Mouse (Mus musculus) liver, embryonic 12.5 days (tissue): ENCODE data around the gene Macrod2. TPM values are rescaled to one million over a fixed set of nuclear protein-coding genes. Genes with fewer than 3 reads are reported as not detected.

Experiments
- ATAC-seq: fragments of 200-750 bp; cut with Nextera tagmentation; 2 replicates; pipeline ENCODE4 v1.8.0; 2017; ENCODE audit warnings: moderate number of reproducible peaks, mild to moderate bottlenecking, moderate library complexity
- H3K27ac ChIP-seq: fragments of 300-500 bp; sonication (generic); 2 replicates; pipeline ENCODE4 v1.5.1; 2016; ENCODE audit warnings: mild to moderate bottlenecking
- H3K27me3 ChIP-seq: fragments of 300-500 bp; sonication (generic); replicated peaks from 2 replicates; pipeline ENCODE4 v1.6.1; 2016; ENCODE audit warnings: mild to moderate bottlenecking, moderate library complexity
- H3K36me3 ChIP-seq: fragments of 300-500 bp; sonication (generic); 2 replicates; pipeline ENCODE4 v1.6.1; 2016; ENCODE audit warnings: mild to moderate bottlenecking, moderate library complexity
- H3K4me1 ChIP-seq: fragments of 300-500 bp; sonication (generic); 2 replicates; pipeline ENCODE4 v1.6.1; 2016
- H3K4me2 ChIP-seq: fragments of 300-500 bp; sonication (generic); 2 replicates; pipeline ENCODE4 v1.6.1; 2016; ENCODE audit warnings: mild to moderate bottlenecking, moderate library complexity
- H3K4me3 ChIP-seq: fragments of 300-500 bp; sonication (generic); 2 replicates; pipeline ENCODE4 v1.5.1; 2016; ENCODE audit warnings: mild to moderate bottlenecking, moderate library complexity
- H3K9ac ChIP-seq: fragments of 300-500 bp; sonication (generic); 2 replicates; pipeline ENCODE4 v1.6.1; 2016; ENCODE audit warnings: mild to moderate bottlenecking, moderate library complexity
- H3K9me3 ChIP-seq: fragments of 300-500 bp; sonication (generic); replicated peaks from 2 replicates; pipeline ENCODE4 v1.6.1; 2016; ENCODE audit warnings: mild to moderate bottlenecking, moderate library complexity
- WGBS: fragments of 180-500 bp; shearing (Covaris S2); methylation state at CpG from one replicate; pipeline ENCODE4 v1.1.7; 2016; ENCODE audit not compliant: insufficient replicate concordance; 5-methylcytosine and 5-hydroxymethylcytosine counted together
- polyA plus RNA-seq: library from polyadenylated mRNA; unstranded; fragments of >200 nt; fragmentation: Nextera tagmentation; extraction: Ambion mirVana; gene quantifications from 2 replicates; pipeline ENCODE4 v1.2.1, GENCODE M21; 2016

The Macrod2 gene
- polyA plus RNA-seq, 1 experiment from 2014 or later, result 11.3 TPM

DNA sequence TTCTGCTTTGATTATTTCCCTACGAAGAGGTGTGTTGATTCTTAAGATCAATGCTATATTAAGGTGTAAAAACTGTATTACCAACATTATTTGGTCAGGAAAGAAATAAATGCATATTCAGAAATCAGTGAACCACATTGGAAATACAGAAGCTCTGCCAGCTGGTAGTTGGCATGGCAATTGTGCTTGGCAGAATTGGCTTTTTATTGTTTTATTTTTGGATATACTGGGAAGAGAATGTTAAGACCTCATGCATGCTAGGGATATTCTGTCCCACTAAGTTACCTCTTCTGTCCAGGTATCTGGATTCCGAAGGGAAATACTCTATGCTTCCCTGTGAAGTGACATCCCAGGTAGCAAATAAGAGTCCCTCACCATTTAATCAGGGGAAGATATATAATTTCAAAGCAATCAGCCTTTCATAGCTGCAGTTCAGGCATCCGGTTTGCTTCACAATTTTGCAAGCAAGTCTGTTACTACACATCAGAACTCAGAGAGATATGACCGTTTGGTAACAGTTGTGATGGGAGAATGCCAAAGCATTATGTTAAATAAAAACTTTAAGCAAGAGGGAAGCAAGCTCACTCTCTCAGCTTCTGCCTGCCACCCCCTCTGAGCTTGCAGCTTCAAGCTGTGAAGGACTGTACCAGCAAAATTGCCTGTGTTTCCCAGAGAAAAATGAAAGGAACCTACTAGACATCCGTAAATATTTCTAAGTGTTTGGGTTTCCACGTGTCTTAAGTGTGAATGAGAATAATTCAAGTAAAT lies 1449.5 kb downstream of the Macrod2 start:
- no peaks in the 10 kb centered on the region for H3K9me3 ChIP-seq
- H3K4me3 ChIP-seq, result no peak overlapping the region
- H3K9ac ChIP-seq, result no peak overlapping the region
- H3K27me3 ChIP-seq, result no peaks in the 10 kb centered on the region
- no peak for ATAC-seq
- H3K36me3 ChIP-seq, result no peaks in the 10 kb centered on the region
- no peak overlapping the region for H3K4me2 ChIP-seq
- no peaks in the 10 kb centered on the region for H3K4me1 ChIP-seq
- H3K27ac ChIP-seq, result no peak overlapping the region
- 59% methylated on average over 6 of the region's 6 CpGs for WGBS

DNA sequence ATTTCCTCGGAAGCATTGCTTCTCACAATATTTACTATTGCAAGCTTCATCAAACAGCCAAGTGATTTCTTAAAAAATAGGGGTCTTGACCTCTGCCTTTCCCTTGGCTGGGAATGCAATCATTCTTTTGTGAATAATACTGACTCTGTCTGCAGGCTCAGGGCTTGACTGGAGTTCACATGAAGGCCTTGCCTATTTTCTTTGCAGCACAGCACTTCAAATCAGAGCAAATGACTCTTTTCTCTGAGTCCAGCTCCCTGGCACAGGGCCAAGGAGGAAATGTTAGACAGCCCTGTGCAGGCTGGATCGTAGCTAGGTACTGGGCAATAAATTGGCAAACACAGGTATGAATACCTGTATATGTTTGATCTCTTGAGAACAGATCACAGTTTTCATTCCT lies 1464.1 kb downstream of the Macrod2 start:
- Histone ChIP-seq H3K4me2 (no peak overlapping the region), H3K27ac (no peak overlapping the region), H3K9me3 (no peaks in the 10 kb centered on the region), H3K9ac (no peak overlapping the region), H3K36me3 (no peaks in the 10 kb centered on the region), H3K4me3 (no peak overlapping the region), H3K4me1 (no peaks in the 10 kb centered on the region), H3K27me3 (no peaks in the 10 kb centered on the region)
- no peak for ATAC-seq
- WGBS, result 62% methylated on average over 2 of the region's 2 CpGs

DNA sequence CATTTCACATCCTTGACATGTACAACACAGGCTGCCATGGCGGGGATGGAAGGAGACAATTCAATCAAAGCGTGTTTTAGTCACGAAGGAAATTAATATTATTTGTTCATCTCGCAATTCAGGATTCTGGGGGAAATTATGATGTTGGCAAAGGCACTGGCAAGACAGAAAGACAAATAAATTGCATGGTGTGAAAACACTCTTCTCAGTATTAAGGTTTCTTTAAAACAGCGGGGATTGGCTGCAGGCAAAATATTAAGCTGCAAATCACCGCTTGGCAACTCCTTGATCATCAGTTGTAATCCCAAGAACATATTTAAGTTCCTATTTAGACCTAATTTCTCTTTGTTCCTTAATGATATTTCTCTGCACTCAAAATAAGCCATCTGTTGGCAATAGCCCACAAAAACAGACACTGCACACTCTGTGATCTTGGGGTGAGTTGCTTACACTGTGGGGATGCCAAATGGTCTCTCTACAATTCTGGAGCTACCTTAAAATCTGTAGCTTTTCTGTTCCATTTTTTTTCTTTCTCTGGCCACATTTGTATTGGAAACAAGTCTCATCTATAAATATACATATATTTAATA lies 1466.7 kb downstream of the Macrod2 start:
- Histone ChIP-seq H3K4me1 (no peaks in the 10 kb centered on the region), H3K36me3 (no peaks in the 10 kb centered on the region), H3K9me3 (no peaks in the 10 kb centered on the region), H3K27me3 (no peaks in the 10 kb centered on the region), H3K9ac (no peak overlapping the region), H3K4me2 (no peak overlapping the region), H3K27ac (no peak overlapping the region), H3K4me3 (no peak overlapping the region)
- ATAC-seq, result no peak
- 76% methylated on average over 6 of the region's 6 CpGs for WGBS

DNA sequence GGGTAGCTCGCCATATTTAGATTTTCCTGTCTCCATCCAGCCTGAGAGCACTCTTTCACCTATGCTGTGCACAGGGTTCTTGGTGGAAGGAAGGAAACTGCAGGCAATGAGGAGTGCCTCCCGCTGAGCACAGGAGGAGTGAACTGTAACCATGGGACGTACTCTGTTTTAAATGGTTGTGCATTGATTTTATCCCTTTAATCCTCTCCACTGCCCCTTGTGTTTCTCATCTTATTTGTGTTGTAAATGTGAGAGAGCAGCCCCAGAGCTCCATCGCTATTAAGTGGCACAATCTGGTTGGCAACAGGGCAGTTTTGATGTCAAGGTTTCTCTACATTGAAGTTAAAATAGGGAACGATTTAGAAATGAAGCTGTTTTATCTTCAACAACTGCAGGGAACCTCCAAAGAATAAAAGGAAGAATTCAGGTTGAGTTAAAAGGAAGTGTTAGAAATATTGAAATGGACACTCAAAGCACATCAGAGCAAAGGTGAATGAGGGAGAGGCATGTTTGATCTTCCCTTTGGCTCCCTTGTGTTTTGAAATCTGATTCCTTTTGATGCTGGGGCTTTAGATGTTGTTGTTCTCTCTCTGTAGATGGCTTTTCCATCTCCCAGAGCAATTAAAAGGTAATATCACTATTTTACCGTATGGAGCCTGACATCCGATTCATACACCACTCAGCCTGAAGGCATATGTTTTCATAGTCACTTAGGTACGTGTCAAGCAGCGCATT lies 1467.6 kb downstream of the Macrod2 start:
- 52% methylated on average over 9 of the region's 9 CpGs for WGBS
- Histone ChIP-seq H3K4me3 (no peak overlapping the region), H3K9ac (no peak overlapping the region), H3K36me3 (no peaks in the 10 kb centered on the region), H3K27me3 (no peaks in the 10 kb centered on the region), H3K27ac (no peak overlapping the region), H3K4me1 (no peaks in the 10 kb centered on the region), H3K9me3 (no peaks in the 10 kb centered on the region), H3K4me2 (no peak overlapping the region)
- no peak for ATAC-seq

GRCm38 (mm10) chr2:141863628-141864165 lies 1468.6 kb downstream of the Macrod2 start:
- Histone ChIP-seq H3K27me3 (no peaks in the 10 kb centered on the region), H3K4me2 (no peak overlapping the region), H3K4me1 (no peaks in the 10 kb centered on the region), H3K27ac (no peak overlapping the region), H3K9ac (no peak overlapping the region), H3K9me3 (no peaks in the 10 kb centered on the region), H3K4me3 (no peak overlapping the region), H3K36me3 (no peaks in the 10 kb centered on the region)
- 44% methylated on average over 2 of the region's 2 CpGs for WGBS
- ATAC-seq, result no peak

GRCm38 (mm10) chr2:141870930-141871329 lies 1475.8 kb downstream of the Macrod2 start:
- Histone ChIP-seq H3K4me3 (no peak overlapping the region), H3K9ac (no peak overlapping the region), H3K4me1 (no peaks in the 10 kb centered on the region), H3K4me2 (no peak overlapping the region), H3K27me3 (no peaks in the 10 kb centered on the region), H3K27ac (no peak overlapping the region), H3K9me3 (no peaks in the 10 kb centered on the region), H3K36me3 (no peaks in the 10 kb centered on the region)
- WGBS, result 74% methylated on average over 4 of the region's 4 CpGs
- ATAC-seq, result no peak

GRCm38 (mm10) chr2:141876155-141876851 lies 1481.2 kb downstream of the Macrod2 start:
- Histone ChIP-seq H3K4me2 (no peak overlapping the region), H3K36me3 (no peaks in the 10 kb centered on the region), H3K9me3 (no peaks in the 10 kb centered on the region), H3K27ac (no peak overlapping the region), H3K9ac (no peak overlapping the region), H3K27me3 (no peaks in the 10 kb centered on the region), H3K4me3 (no peak overlapping the region), H3K4me1 (no peaks in the 10 kb centered on the region)
- ATAC-seq, result no peak
- WGBS, result 46% methylated on average over 10 of the region's 10 CpGs

DNA sequence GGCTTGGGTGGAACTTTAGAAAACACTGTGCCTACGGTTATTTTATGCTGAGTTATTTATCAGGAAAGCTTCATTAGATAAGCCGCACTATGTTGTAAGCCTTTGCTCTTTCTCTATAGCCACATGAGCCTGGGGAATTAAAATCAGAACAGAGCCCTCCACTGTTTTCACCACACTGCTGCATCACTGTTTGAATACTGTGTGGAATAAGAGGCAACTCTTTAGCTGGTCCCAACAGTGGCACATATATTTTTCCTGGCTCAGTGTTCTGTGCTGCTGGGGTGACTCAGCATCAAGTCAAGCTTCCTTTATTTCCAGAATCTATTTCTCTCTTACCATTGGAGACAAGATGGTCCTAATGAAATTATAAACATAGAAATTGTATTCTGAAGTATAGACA lies 1481.8 kb downstream of the Macrod2 start:
- 67% methylated on average over 2 of the region's 2 CpGs for WGBS
- ATAC-seq, result no peak
- H3K36me3 ChIP-seq, result no peaks in the 10 kb centered on the region

DNA sequence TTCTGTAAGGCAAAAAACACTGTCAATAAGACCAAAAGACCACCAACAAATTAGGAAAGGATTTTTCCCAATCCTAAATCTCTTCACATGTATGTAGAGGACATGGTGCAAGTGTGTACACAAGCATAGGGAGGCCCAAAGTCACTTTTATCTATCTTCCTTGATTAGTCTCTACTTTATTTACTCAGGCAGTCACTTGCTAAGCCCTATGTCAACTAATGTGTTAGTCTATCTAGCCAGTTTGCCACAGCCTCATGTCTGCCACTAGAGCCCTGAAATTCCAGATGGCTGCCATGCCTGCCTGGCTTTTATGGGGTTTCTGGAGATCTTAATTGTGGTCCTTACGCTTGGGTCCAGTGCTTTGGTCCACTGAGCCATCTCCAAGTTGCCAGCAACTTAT lies 1483.4 kb downstream of the Macrod2 start:
- H3K9me3 ChIP-seq, result no peaks in the 10 kb centered on the region
- H3K4me2 ChIP-seq, result no peak overlapping the region
- no peaks in the 10 kb centered on the region for H3K27me3 ChIP-seq
- no peak overlapping the region for H3K27ac ChIP-seq
- WGBS, result 73% methylated on average over 1 of the region's 1 CpGs
- H3K4me1 ChIP-seq, result no peaks in the 10 kb centered on the region
- no peak for ATAC-seq
- H3K4me3 ChIP-seq, result no peak overlapping the region
- no peak overlapping the region for H3K9ac ChIP-seq
- no peaks in the 10 kb centered on the region for H3K36me3 ChIP-seq

More for the DNA sequence above, 1481.8 kb downstream of the Macrod2 start:
- Histone ChIP-seq H3K4me3 (no peak overlapping the region), H3K9ac (no peak overlapping the region), H3K4me2 (no peak overlapping the region), H3K4me1 (no peaks in the 10 kb centered on the region), H3K27me3 (no peaks in the 10 kb centered on the region), H3K27ac (no peak overlapping the region), H3K9me3 (no peaks in the 10 kb centered on the region)

GRCm38 (mm10) chr2:141879711-141880110 lies 1484.6 kb downstream of the Macrod2 start:
- 65% methylated on average over 9 of the region's 9 CpGs for WGBS
- Histone ChIP-seq H3K27ac (no peak overlapping the region), H3K9me3 (no peaks in the 10 kb centered on the region), H3K27me3 (no peaks in the 10 kb centered on the region), H3K4me1 (no peaks in the 10 kb centered on the region), H3K9ac (no peak overlapping the region), H3K4me3 (no peak overlapping the region), H3K4me2 (no peak overlapping the region), H3K36me3 (no peaks in the 10 kb centered on the region)
- no peak for ATAC-seq

DNA sequence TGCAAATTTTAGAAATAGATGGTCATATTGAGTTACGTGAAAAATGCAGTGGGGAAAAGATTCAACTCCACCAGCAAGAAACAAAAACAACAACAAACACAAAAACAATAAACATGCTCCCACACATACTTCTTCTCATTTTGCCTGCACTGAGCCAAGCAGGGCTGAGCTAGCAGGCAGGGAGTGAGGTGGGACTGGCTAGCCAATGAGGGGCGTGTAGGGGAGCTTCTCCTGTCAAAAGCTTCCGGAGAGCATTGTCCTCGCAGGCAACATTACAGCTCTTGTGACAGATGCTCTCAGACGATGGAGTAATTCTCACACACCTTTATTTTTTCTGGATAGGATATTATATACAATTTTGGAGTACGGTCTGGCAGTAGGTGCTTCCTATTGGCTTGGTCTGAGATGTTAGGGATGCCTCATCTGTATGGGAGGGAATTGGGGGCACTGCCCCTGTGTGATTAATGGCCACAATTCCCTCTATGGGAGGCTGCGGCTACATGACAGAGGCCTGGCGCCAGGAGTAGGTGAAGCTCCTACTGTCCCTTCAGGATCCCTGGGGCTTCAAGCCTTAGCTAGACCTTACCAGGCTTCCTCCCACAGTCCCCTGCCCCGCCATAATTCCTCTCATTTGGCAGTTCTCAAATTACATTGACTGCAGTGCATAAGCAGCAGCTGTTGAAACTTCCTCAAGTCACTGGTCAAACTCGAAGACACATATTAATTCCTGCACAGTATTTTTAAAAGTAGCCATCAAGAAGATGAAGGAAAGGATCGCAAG lies 1491.8 kb downstream of the Macrod2 start:
- Histone ChIP-seq H3K4me2 (no peak overlapping the region), H3K4me3 (no peak overlapping the region), H3K9ac (no peak overlapping the region), H3K27me3 (no peaks in the 10 kb centered on the region), H3K36me3 (no peaks in the 10 kb centered on the region), H3K27ac (no peak overlapping the region), H3K4me1 (no peaks in the 10 kb centered on the region), H3K9me3 (no peaks in the 10 kb centered on the region)
- no peak for ATAC-seq
- WGBS, result 57% methylated on average over 11 of the region's 11 CpGs
